Mouse (Mus musculus) cortical plate, adult 2 months (tissue): ENCODE results near the gene Sebox. TPM values are rescaled to one million over a fixed set of nuclear protein-coding genes. Genes with fewer than 3 reads are reported as not detected.

Experiments
- H3K27ac ChIP-seq: fragments of 200-500 bp; 2 replicates; pipeline ENCODE4 v1.5.1; 2012; ENCODE audit warnings: low read length, control low read depth, inconsistent platforms; ENCODE audit not compliant: insufficient read depth
- H3K4me1 ChIP-seq: fragments of 200-500 bp; 2 replicates; pipeline ENCODE4 v1.6.1; 2011; ENCODE audit warnings: low read length; ENCODE audit not compliant: control insufficient read depth, insufficient read depth
- H3K4me3 ChIP-seq: fragments of 200-500 bp; 2 replicates; pipeline ENCODE4 v1.5.1; 2011; ENCODE audit warnings: mild to moderate bottlenecking, low read length, control low read depth; ENCODE audit not compliant: insufficient read depth
- CTCF ChIP-seq: fragments of 200-500 bp; IDR thresholded peaks from 2 replicates; pipeline ENCODE4 v1.5.1; 2011; ENCODE audit warnings: mild to moderate bottlenecking, control low read depth, low read length; ENCODE audit not compliant: insufficient read depth; ENCODE audit errors: extremely low read depth
- POLR2A ChIP-seq: fragments of 200-500 bp; IDR thresholded peaks from 2 replicates; pipeline ENCODE4 v1.6.1; 2011; ENCODE audit warnings: mild to moderate bottlenecking, low read length, control low read depth; ENCODE audit not compliant: insufficient read depth; ENCODE audit errors: extremely low read depth
- polyA plus RNA-seq: library from polyadenylated mRNA; depleted of rRNA; stranded (reverse); fragments of >200 nt; gene quantifications from 2 replicates; pipeline ENCODE4 v1.2.3, GENCODE M21; 2012; rRNA removed

Sebox gene
- polyA plus RNA-seq, 1 experiment: 3.3 TPM

DNA sequence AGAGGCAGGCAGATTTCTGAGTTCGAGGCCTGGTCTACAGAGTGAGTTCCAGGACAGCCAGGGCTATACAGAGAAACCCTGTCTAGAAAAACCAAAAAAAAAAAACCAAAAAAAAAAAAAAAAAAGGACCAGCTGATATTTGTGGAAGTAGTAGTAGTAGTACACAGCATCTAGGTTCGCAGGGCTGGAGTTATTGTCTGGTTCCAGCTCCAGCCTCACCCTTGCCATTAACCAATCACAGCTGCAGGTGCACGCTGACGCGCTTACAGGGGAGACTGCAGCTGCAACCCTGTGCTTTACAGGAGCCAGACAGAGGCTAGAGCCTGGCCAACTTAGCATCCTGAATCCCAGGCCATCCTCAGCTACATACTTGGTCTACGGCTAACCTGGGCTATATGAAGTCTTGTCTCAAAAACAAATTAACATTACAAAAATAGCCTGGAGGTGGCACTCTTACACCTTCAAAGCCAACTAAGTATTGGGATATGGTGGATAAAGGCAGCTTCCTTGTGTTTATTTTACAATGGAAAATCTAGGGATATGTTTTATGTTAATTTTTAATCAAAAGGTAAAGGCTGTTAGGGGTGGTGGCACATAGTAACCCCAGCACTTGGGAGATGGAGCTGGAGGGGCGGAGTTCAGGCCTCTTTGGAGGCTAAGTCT lies 41.3 kb downstream of the Sebox start:
- no peaks in the 10 kb centered on the region for H3K4me1 ChIP-seq
- TF ChIP-seq CTCF (no peak), POLR2A (no peak)
- H3K27ac ChIP-seq: no peak overlapping the region
- H3K4me3 ChIP-seq: no peak overlapping the region

DNA sequence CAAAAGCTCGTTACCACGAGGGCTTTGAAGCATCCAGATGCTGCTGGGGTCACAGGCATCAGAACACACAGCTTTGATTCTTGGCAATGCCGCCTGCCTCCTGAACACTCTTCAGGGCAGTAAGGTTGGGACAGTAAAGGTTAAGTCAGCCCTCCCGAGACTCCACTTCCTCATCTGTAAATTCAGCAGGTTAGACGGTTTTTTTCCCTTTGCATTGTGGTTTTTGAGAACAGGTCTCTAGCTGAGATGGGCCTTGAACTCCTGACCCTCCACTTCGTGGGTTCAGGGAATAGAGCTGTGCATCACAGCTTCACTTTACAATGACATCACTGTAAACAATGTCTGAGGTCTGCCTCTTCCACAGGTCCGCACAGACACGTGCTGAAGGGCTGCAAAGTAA lies 41.9 kb downstream of the Sebox start:
- Histone ChIP-seq H3K4me3 (no peak overlapping the region), H3K4me1 (no peaks in the 10 kb centered on the region), H3K27ac (no peak overlapping the region)
- TF ChIP-seq POLR2A: no peak
- TF ChIP-seq CTCF: no peak

DNA sequence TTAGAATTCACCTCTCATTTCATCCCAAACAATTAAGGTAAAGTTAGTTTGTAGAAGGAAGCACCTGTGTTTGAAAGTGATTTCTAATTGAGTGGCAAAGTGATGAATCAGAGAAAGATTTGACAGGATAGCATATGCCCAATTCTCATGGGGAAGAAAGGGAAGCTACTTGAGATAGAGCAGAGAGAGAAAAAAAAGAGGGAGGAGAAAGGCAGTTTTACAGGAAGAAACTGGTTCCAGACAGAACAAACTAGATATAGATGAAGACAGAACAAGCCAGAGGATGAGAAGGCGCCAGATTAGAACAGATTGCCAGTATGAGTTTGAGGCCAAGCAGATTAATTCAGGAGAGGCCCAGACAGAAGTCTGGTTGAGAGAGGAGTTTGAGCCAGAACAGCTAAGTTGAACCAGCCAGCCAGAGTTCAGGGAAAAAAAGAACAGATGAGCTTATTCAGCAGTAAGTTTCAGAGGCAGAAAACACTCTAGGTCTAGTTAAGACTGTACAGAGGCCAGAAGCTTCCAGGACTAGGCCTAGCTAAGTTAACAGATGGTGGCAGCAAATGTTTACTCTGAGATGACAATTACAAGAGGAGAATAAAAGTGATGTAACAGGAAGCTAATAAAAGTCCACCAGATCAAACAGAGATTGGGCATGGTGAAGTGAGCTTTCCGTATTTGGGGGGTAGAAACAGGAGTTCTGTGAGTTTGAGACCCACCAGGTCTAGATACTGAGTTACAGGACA lies 44.6 kb downstream of the Sebox start:
- no peak overlapping the region for H3K4me3 ChIP-seq
- H3K27ac ChIP-seq: no peak overlapping the region
- no peaks in the 10 kb centered on the region for H3K4me1 ChIP-seq
- TF ChIP-seq POLR2A: no peak

DNA sequence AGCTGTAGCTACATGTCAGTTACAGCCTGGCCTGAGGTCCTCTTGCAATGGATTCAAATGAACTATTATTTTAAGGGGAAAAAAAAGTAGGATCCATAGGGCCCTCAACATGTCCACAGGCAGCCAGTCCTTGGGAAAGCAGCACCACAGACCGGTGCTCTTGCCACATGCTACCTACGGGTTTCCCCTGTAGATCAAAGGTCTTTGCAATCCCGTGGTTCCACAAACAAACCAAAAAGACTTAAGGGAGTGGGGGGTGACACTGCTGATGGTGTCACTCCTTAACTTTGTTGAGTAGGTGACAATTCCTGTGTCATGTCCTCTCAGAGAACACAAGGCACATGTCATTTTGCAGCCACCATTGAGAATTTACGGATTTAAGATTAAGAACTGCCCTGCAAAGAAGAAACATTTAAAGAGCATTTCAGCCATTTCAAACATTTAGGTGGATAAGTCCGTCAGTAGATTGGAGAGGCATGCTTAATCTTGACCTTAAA lies 46.3 kb downstream of the Sebox start:
- H3K4me3 ChIP-seq: peak overlapping the region; percentile 66; the same call in 1 of the 2 replicates
- TF ChIP-seq POLR2A: no peak
- no peak overlapping the region for H3K27ac ChIP-seq
- no peaks in the 10 kb centered on the region for H3K4me1 ChIP-seq

DNA sequence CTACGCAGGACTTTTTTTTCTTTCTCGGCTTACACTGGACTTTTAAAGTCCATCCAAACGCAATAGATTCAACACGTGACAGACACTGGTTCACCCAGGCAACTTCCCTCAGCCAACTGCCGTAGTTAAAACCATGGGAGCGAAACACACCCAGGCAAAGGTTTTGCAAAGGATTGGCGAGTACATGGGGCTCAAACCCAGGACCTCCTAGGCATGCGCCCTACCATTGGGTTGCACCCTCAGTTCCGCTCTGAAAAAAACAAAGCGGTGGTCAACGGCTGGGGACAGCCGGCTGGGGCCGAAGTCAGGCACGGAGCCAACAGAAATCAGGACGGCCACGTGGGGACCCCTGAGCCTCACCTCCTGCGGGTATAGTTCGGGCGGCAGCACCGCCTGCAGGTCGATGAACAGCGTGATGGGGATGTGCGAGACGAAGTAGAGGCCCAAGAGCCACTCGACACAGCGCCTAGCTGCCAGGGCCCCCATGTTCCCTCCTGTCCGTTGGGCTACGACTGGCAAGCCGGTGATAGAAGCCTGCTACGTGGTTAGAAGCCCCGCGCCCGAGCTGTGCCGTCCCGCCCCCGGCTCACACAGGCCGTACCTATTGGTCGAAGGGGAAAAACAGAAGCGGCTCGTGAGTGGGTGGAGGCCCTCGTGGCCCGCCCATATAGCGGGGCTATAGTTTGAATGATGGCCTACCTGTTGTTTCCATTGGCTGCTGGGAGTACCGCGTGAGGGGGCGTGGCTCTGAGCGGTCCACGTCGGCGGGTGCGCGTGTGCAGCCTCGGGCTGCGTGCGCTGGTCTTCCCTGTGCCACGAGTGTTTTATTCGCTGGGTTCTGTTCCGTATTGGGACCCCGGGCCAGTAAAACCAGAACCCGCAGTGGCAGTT lies 47.2 kb downstream of the Sebox start, which contains the start of gene Tmem97:
TSS of gene Tmem97 (minus strand) at position 610 of the 891 bp plus-strand sequence.
- H3K4me1 ChIP-seq: no peaks in the 10 kb centered on the region
- TF ChIP-seq CTCF (no peak), POLR2A (peak; percentile 80; the same call in 1 of the 2 replicates)

DNA sequence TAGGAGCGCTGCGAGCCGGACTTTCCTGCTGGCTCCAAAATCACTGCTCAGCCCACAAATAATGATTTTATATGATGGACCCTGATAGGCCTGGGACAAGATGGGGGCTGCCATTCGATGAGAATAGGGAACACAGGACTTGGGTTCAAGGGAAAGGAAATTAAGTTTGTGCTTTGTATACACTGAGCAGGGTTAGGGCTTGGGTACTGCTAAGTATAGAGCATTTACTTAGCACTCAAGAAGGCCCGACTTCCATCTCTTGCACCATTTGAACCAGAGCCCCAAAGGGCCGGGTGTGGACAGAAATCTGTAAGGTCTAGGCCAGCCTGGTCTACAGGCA lies 47.8 kb downstream of the Sebox start:
- peak overlapping the region; percentile 66 for H3K4me3 ChIP-seq
- H3K27ac ChIP-seq: no peak overlapping the region
- H3K4me1 ChIP-seq: no peaks in the 10 kb centered on the region
- TF ChIP-seq POLR2A: no peak
- no peak for TF ChIP-seq CTCF

More for the DNA sequence above, 47.2 kb downstream of the Sebox start, which contains the start of gene Tmem97:
- Histone ChIP-seq H3K4me3 (peak within 1 kb of the TSS; percentile 66), H3K27ac (peak within 1 kb of the TSS; percentile 26; the same call in 1 of the 2 replicates)

Other genes with a start within 250 kb of the Sebox start
- 101 and 103 TPM in 2 replicates for gene 2610507B11Rik, start 241.7 kb upstream of the Sebox start, polyA plus RNA-seq
- 31.8 and 39.1 TPM in 2 replicates for gene BC030499, start 212.6 kb upstream of the Sebox start, polyA plus RNA-seq
- gene Spag5, start 201.9 kb upstream of the Sebox start, polyA plus RNA-seq: 29.6 and 35.1 TPM in 2 replicates
- 1,609 and 1,659 TPM in 2 replicates for gene Aldoc, start 180.5 kb upstream of the Sebox start, polyA plus RNA-seq
- gene Pigs, start 175.0 kb upstream of the Sebox start, polyA plus RNA-seq: 69.3 and 77.3 TPM in 2 replicates
- gene Unc119, start 160.0 kb upstream of the Sebox start, polyA plus RNA-seq: 65.3 and 68.4 TPM in 2 replicates
- gene Foxn1, start 116.9 kb upstream of the Sebox start, polyA plus RNA-seq: 0.02 TPM in 2 replicates
- gene Slc13a2, start 81.2 kb upstream of the Sebox start, polyA plus RNA-seq: 0.04 TPM in 1 of 2 replicates, not detected in the other
- 13.6 and 14.7 TPM in 2 replicates for gene Slc46a1, start 37.8 kb upstream of the Sebox start, polyA plus RNA-seq
- gene Sarm1, start 5.7 kb upstream of the Sebox start, polyA plus RNA-seq: 26.2 and 27.0 TPM in 2 replicates
- gene Vtn, start 4.4 kb upstream of the Sebox start, polyA plus RNA-seq: 159 and 182 TPM in 2 replicates
- gene Tmem199, start 8.7 kb downstream of the Sebox start, polyA plus RNA-seq: 57.8 and 62.4 TPM in 2 replicates
- gene Poldip2, start 8.7 kb downstream of the Sebox start, polyA plus RNA-seq: 113 and 127 TPM in 2 replicates
- gene Tnfaip1, start 32.9 kb downstream of the Sebox start, polyA plus RNA-seq: 38.2 and 38.9 TPM in 2 replicates
- gene Ift20, start 32.9 kb downstream of the Sebox start, polyA plus RNA-seq: 100 and 101 TPM in 2 replicates
- gene Tmem97, start 47.3 kb downstream of the Sebox start, polyA plus RNA-seq: 17.8 and 20.8 TPM in 2 replicates
- 70.3 and 71.3 TPM in 2 replicates for gene Nlk, start 193.9 kb downstream of the Sebox start, polyA plus RNA-seq
- gene Ccnq, start 248.3 kb downstream of the Sebox start, polyA plus RNA-seq: 27.6 and 31.7 TPM in 2 replicates